In the genomic region with DNA sequence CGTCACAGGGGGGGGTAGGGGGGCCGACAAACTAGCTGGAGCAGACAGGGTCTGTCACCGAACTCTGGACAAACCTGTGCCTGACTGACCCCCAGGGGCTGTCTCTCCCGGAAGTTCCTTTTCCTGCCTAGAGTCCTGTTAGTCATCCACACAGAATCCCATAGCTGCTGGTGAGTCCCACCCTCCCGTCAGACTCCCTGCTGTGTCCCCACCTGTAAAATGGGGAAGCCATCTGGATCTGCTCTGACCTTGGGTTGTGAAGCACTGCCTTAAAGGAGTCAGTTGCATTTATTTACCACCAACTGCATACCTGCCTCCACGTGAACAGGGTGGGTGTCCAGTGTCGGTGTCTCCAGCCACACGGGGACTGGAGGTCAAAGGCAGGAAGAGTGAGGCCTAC, we compare ENCODE assay signal across 9 mouse cellular contexts. TPM values are rescaled to one million over a fixed set of nuclear protein-coding genes. Genes with fewer than 3 reads are reported as not detected.
DNase-seq lines count a peak whose midpoint lies in the region; ATAC-seq and TF ChIP-seq lines count a peak whose summit lies in the region.
"Had no signal": no experiment of that assay in that cellular context is flagged by ENCODE, and none has a peak within 500 bp of the region (broad histone marks: within the 10 kb centered on the region; RNA-seq: fewer than 3 reads in every experiment).

No protein-coding gene starts in this region.

- ATAC-seq in erythroblast, adult 5-6 weeks (replicated peaks; ENCODE audit: low FRiP score, poor library complexity, severe bottlenecking): no peak
- ATAC-seq in G1E (ENCODE audit: extremely low read depth, insufficient number of reproducible peaks, low FRiP score, poor library complexity, severe bottlenecking): no peak
- ATAC-seq in forebrain, embryonic 14.5 days: no peak
- ATAC-seq in liver, embryonic 15.5 days (ENCODE audit: insufficient read depth): no peak
- ATAC-seq in erythroid progenitor cell, adult 5-6 weeks (replicated peaks; ENCODE audit: low FRiP score, poor library complexity, severe bottlenecking): no peak
- ATAC-seq in granulocyte monocyte progenitor cell, adult 5-6 weeks (replicated peaks; ENCODE audit: poor library complexity, severe bottlenecking): no peak

- peaks cover 85% of the 10 kb centered on the region for H3K4me1 ChIP-seq in erythroblast, embryonic 14.5 days (ENCODE audit: control insufficient read depth)
- peaks cover 91% of the 10 kb centered on the region for H3K4me1 ChIP-seq in G1E (ENCODE audit: insufficient read depth, low read depth, low read length)
- peaks cover 16% of the 10 kb centered on the region for H3K4me1 ChIP-seq in forebrain, embryonic 14.5 days (ENCODE audit: control insufficient read depth, insufficient read depth, low read length)
- H3K4me1 ChIP-seq in liver, embryonic 15.5 days (replicated peaks): peaks cover 95% of the 10 kb centered on the region

- TF ChIP-seq CTCF in G1E (IDR thresholded peaks at IDR 0.05; ENCODE audit: low read depth, low read length): no peak

- H3K9ac ChIP-seq in forebrain, embryonic 14.5 days (ENCODE audit: low read length): peak overlapping the region; percentile 85
- peak overlapping the region; percentile 77; the same call in 1 of the 2 replicates for H3K9ac ChIP-seq in liver, embryonic 15.5 days

- no peak overlapping the region for H3K27ac ChIP-seq in forebrain, embryonic 14.5 days (ENCODE audit: low read depth, low read length)
- no peak overlapping the region for H3K27ac ChIP-seq in liver, embryonic 15.5 days (replicated peaks)

- peaks cover 28% of the 10 kb centered on the region for H3K36me3 ChIP-seq in erythroblast, embryonic 14.5 days (ENCODE audit: control insufficient read depth)
- peaks cover 53% of the 10 kb centered on the region for H3K36me3 ChIP-seq in G1E (replicated peaks)
- peaks cover 4% of the 10 kb centered on the region; the same call in 1 of the 2 replicates for H3K36me3 ChIP-seq in forebrain, embryonic 14.5 days (ENCODE audit: control insufficient read depth, insufficient read depth, low read length)
- H3K36me3 ChIP-seq in liver, embryonic 15.5 days (replicated peaks): 0 out of 2 replicates have a peak, but pooled peaks cover 6% of the 10 kb centered on the region

- peaks cover 4% of the 10 kb centered on the region for H3K27me3 ChIP-seq in erythroblast, embryonic 14.5 days (ENCODE audit: control insufficient read depth)
- peaks cover 9% of the 10 kb centered on the region; the same call in 1 of the 2 replicates for H3K27me3 ChIP-seq in G1E (ENCODE audit: insufficient read depth, low read length)
- no peaks in the 10 kb centered on the region for H3K27me3 ChIP-seq in forebrain, embryonic 14.5 days (replicated peaks; ENCODE audit: control insufficient read depth, insufficient read depth, low read length)
- H3K27me3 ChIP-seq in liver, embryonic 15.5 days: peaks cover 14% of the 10 kb centered on the region; the same call in 1 of the 2 replicates

- peak overlapping the region; percentile 99 for H3K4me2 ChIP-seq in forebrain, embryonic 14.5 days (ENCODE audit: low read length)
- peak overlapping the region; percentile 95 for H3K4me2 ChIP-seq in liver, embryonic 15.5 days

- H3K9me3 ChIP-seq in erythroblast, embryonic 14.5 days (ENCODE audit: control insufficient read depth, low read length): no peaks in the 10 kb centered on the region
- H3K9me3 ChIP-seq in G1E (replicated peaks): no peaks in the 10 kb centered on the region
- H3K9me3 ChIP-seq in forebrain, embryonic 14.5 days (replicated peaks; ENCODE audit: control insufficient read depth, low read length): no peaks in the 10 kb centered on the region
- H3K9me3 ChIP-seq in liver, embryonic 15.5 days (replicated peaks): no peaks in the 10 kb centered on the region

- 61% methylated on average over 8 of the region's 8 CpGs for WGBS in forebrain, embryonic 14.5 days
- 22% methylated on average over 8 of the region's 8 CpGs for WGBS in liver, embryonic 15.5 days (ENCODE audit: insufficient replicate concordance)

- no peak for DNase-seq in G1E (ENCODE audit: low spot score)
- no peak for DNase-seq in forebrain, embryonic 14.5 days (ENCODE audit: low spot score)
- DNase-seq in kidney, adult 9 months: no peak

- peak overlapping the region; percentile 2 for H3K4me3 ChIP-seq in erythroblast, embryonic 14.5 days (replicated peaks)
- peak overlapping the region; percentile 88 for H3K4me3 ChIP-seq in G1E (ENCODE audit: low read depth, low read length)
- peak overlapping the region; percentile 56 for H3K4me3 ChIP-seq in forebrain, embryonic 14.5 days (ENCODE audit: low read depth, low read length)
- peak overlapping the region; percentile 77 for H3K4me3 ChIP-seq in liver, embryonic 15.5 days (replicated peaks)

RNA-seq across cellular contexts. Expression of gene Pip5k1c, which starts 1.7 kb away (rescaled TPM):
- polyA plus RNA-seq in erythroblast, embryonic 14.5 days (2012): 4.0 and 4.5 TPM in 2 replicates
- total RNA-seq in erythroblast, adult 5-6 weeks (2015; ENCODE audit: low replicate concordance): 9.6 and 11.3 TPM in 2 replicates
- total RNA-seq in erythroblast, adult 5-6 weeks (2017; ENCODE audit: low replicate concordance): 10.8 and 11.3 TPM in 2 replicates
- total RNA-seq in G1E (2014; fragmentation: Nextera tagmentation): 58.0 and 62.2 TPM in 2 replicates
- 58.8 and 66.6 TPM in 2 replicates for total RNA-seq in G1E (2017)
- 266 and 331 TPM in 2 replicates for polyA plus RNA-seq in G1E (2012)
- 76.4 and 114 TPM in 2 replicates for polyA plus RNA-seq in forebrain, embryonic 14.5 days (2014; fragmentation: Nextera tagmentation; extraction: Ambion mirVana)
- polyA plus RNA-seq in liver, embryonic 15.5 days (2015; fragmentation: Nextera tagmentation; extraction: Ambion mirVana): 13.4 and 15.2 TPM in 2 replicates
- 13.0 and 15.1 TPM in 2 replicates for total RNA-seq in erythroid progenitor cell, adult 5-6 weeks (2015; ENCODE audit: low replicate concordance)
- total RNA-seq in erythroid progenitor cell, adult 5-6 weeks (2017; ENCODE audit: low replicate concordance): 9.9 and 14.7 TPM in 2 replicates
- 32.4 and 42.7 TPM in 2 replicates for total RNA-seq in granulocyte monocyte progenitor cell, adult 5-6 weeks (2014; fragmentation: Nextera tagmentation)
- 24.7 and 32.7 TPM in 2 replicates for total RNA-seq in granulocyte monocyte progenitor cell, adult 5-6 weeks (2017)

RNA-seq across cellular contexts. Expression of gene Tjp3, which starts 3.1 kb away (rescaled TPM):
- 0.01 and 0.02 TPM in 2 replicates for polyA plus RNA-seq in erythroblast, embryonic 14.5 days (2012)
- total RNA-seq in erythroblast, adult 5-6 weeks (2015; ENCODE audit: low replicate concordance): 3.3 TPM in 1 of 2 replicates, not detected in the other
- total RNA-seq in erythroblast, adult 5-6 weeks (2017; ENCODE audit: low replicate concordance): 0.60 and 1.7 TPM in 2 replicates
- total RNA-seq in G1E (2014; fragmentation: Nextera tagmentation) (0.44 TPM in 1 of 2 replicates, not detected in the other), G1E (2017) (1.8 and 1.9 TPM in 2 replicates)
- 1.4 and 1.6 TPM in 2 replicates for polyA plus RNA-seq in G1E (2012)
- 4.8 and 7.0 TPM in 2 replicates for polyA plus RNA-seq in forebrain, embryonic 14.5 days (2014; fragmentation: Nextera tagmentation; extraction: Ambion mirVana)
- 0.93 and 1.4 TPM in 2 replicates for polyA plus RNA-seq in liver, embryonic 15.5 days (2015; fragmentation: Nextera tagmentation; extraction: Ambion mirVana)
- total RNA-seq in erythroid progenitor cell, adult 5-6 weeks (2015; ENCODE audit: low replicate concordance): 3.2 TPM in 1 of 2 replicates, not detected in the other
- total RNA-seq in erythroid progenitor cell, adult 5-6 weeks (2017; ENCODE audit: low replicate concordance): 0.23 TPM in 1 of 2 replicates, not detected in the other
- 1.0 and 8.4 TPM in 2 replicates for total RNA-seq in granulocyte monocyte progenitor cell, adult 5-6 weeks (2014; fragmentation: Nextera tagmentation)
- total RNA-seq in granulocyte monocyte progenitor cell, adult 5-6 weeks (2017): 1.3 and 6.2 TPM in 2 replicates
- polyA plus RNA-seq: C2C12 had no signal

RNA-seq across cellular contexts. Expression of gene Cactin, which starts 26.5 kb away (rescaled TPM):
- polyA plus RNA-seq in erythroblast, embryonic 14.5 days (2012): 13.2 and 13.3 TPM in 2 replicates
- 5.6 and 6.1 TPM in 2 replicates for total RNA-seq in erythroblast, adult 5-6 weeks (2015; ENCODE audit: low replicate concordance)
- 18.0 and 27.7 TPM in 2 replicates for total RNA-seq in erythroblast, adult 5-6 weeks (2017; ENCODE audit: low replicate concordance)
- 9.0 and 11.4 TPM in 2 replicates for total RNA-seq in G1E (2014; fragmentation: Nextera tagmentation)
- total RNA-seq in G1E (2017): 23.5 and 23.9 TPM in 2 replicates
- polyA plus RNA-seq in G1E (2012): 77.9 and 80.5 TPM in 2 replicates
- polyA plus RNA-seq in forebrain, embryonic 14.5 days (2014; fragmentation: Nextera tagmentation; extraction: Ambion mirVana): 16.8 and 22.2 TPM in 2 replicates
- 24.3 and 29.5 TPM in 2 replicates for polyA plus RNA-seq in liver, embryonic 15.5 days (2015; fragmentation: Nextera tagmentation; extraction: Ambion mirVana)
- total RNA-seq in erythroid progenitor cell, adult 5-6 weeks (2015; ENCODE audit: low replicate concordance): 8.3 and 10.5 TPM in 2 replicates
- 24.7 and 47.1 TPM in 2 replicates for total RNA-seq in erythroid progenitor cell, adult 5-6 weeks (2017; ENCODE audit: low replicate concordance)
- 16.2 and 16.3 TPM in 2 replicates for total RNA-seq in granulocyte monocyte progenitor cell, adult 5-6 weeks (2014; fragmentation: Nextera tagmentation)
- total RNA-seq in granulocyte monocyte progenitor cell, adult 5-6 weeks (2017): 19.4 and 26.5 TPM in 2 replicates

RNA-seq across cellular contexts. Expression of gene Apba3, which starts 27.7 kb away (rescaled TPM):
- 4.6 and 5.7 TPM in 2 replicates for polyA plus RNA-seq in erythroblast, embryonic 14.5 days (2012)
- 3.3 and 4.4 TPM in 2 replicates for total RNA-seq in erythroblast, adult 5-6 weeks (2015; ENCODE audit: low replicate concordance)
- total RNA-seq in erythroblast, adult 5-6 weeks (2017; ENCODE audit: low replicate concordance): 4.3 and 10.8 TPM in 2 replicates
- 36.2 and 44.6 TPM in 2 replicates for total RNA-seq in G1E (2014; fragmentation: Nextera tagmentation)
- 27.9 and 38.9 TPM in 2 replicates for total RNA-seq in G1E (2017)
- 113 and 130 TPM in 2 replicates for polyA plus RNA-seq in G1E (2012)
- 30.5 and 36.8 TPM in 2 replicates for polyA plus RNA-seq in forebrain, embryonic 14.5 days (2014; fragmentation: Nextera tagmentation; extraction: Ambion mirVana)
- polyA plus RNA-seq in liver, embryonic 15.5 days (2015; fragmentation: Nextera tagmentation; extraction: Ambion mirVana): 24.0 and 27.3 TPM in 2 replicates
- total RNA-seq in erythroid progenitor cell, adult 5-6 weeks (2015; ENCODE audit: low replicate concordance): not detected in 2 replicates
- 14.0 TPM in 1 of 2 replicates, not detected in the other for total RNA-seq in erythroid progenitor cell, adult 5-6 weeks (2017; ENCODE audit: low replicate concordance)
- 19.7 and 29.1 TPM in 2 replicates for total RNA-seq in granulocyte monocyte progenitor cell, adult 5-6 weeks (2014; fragmentation: Nextera tagmentation)
- total RNA-seq in granulocyte monocyte progenitor cell, adult 5-6 weeks (2017): 14.2 and 19.9 TPM in 2 replicates

RNA-seq across cellular contexts. Expression of gene Mrpl54, which starts 27.7 kb away (rescaled TPM):
- 43.8 and 44.0 TPM in 2 replicates for polyA plus RNA-seq in erythroblast, embryonic 14.5 days (2012)
- 6.3 and 56.3 TPM in 2 replicates for total RNA-seq in erythroblast, adult 5-6 weeks (2015; ENCODE audit: low replicate concordance)
- 23.1 and 36.6 TPM in 2 replicates for total RNA-seq in erythroblast, adult 5-6 weeks (2017; ENCODE audit: low replicate concordance)
- 75.6 and 78.6 TPM in 2 replicates for total RNA-seq in G1E (2014; fragmentation: Nextera tagmentation)
- total RNA-seq in G1E (2017): 186 and 206 TPM in 2 replicates
- polyA plus RNA-seq in G1E (2012): 612 and 631 TPM in 2 replicates
- polyA plus RNA-seq in forebrain, embryonic 14.5 days (2014; fragmentation: Nextera tagmentation; extraction: Ambion mirVana): 107 and 136 TPM in 2 replicates
- 78.7 and 92.2 TPM in 2 replicates for polyA plus RNA-seq in liver, embryonic 15.5 days (2015; fragmentation: Nextera tagmentation; extraction: Ambion mirVana)
- total RNA-seq in erythroid progenitor cell, adult 5-6 weeks (2015; ENCODE audit: low replicate concordance): 35.2 and 37.5 TPM in 2 replicates
- 20.0 and 23.0 TPM in 2 replicates for total RNA-seq in erythroid progenitor cell, adult 5-6 weeks (2017; ENCODE audit: low replicate concordance)
- 94.0 and 105 TPM in 2 replicates for total RNA-seq in granulocyte monocyte progenitor cell, adult 5-6 weeks (2014; fragmentation: Nextera tagmentation)
- total RNA-seq in granulocyte monocyte progenitor cell, adult 5-6 weeks (2017): 161 and 185 TPM in 2 replicates

Comparison
In these comparisons a context has a peak if more than half of its experiments do, and no peak if none do; other contexts are left out.
1. H3K4me3 ChIP-seq: peak in every context shown above with its lines; median percentile 88 in G1E; 77 in liver, embryonic 15.5 days; 56 in forebrain, embryonic 14.5 days; 2 in erythroblast, embryonic 14.5 days.